In genomic region chr1:152085561-152085960, GRCm38 (mm10) we compare ENCODE assay signal across 10 mouse cellular contexts. TPM values are rescaled to one million over a fixed set of nuclear protein-coding genes. Genes with fewer than 3 reads are reported as not detected.
DNase-seq lines count a peak whose midpoint lies in the region; ATAC-seq and TF ChIP-seq lines count a peak whose summit lies in the region.
"Had no signal": no experiment of that assay in that cellular context is flagged by ENCODE, and none has a peak within 500 bp of the region (broad histone marks: within the 10 kb centered on the region; RNA-seq: fewer than 3 reads in every experiment).

No protein-coding gene starts in this region.

- TF ChIP-seq CTCF in midbrain, postnatal 0 days (IDR thresholded peaks at IDR 0.05) = no peak

- ATAC-seq in heart, embryonic 14.5 days (ENCODE audit: insufficient number of reproducible peaks, insufficient read depth, low FRiP score, low read depth) = no peak
- no peak for ATAC-seq in midbrain, embryonic 12.5 days (ENCODE audit: low FRiP score, low read depth)
- no peak for ATAC-seq in midbrain, postnatal 0 days (ENCODE audit: low FRiP score)
- no peak for ATAC-seq in hindbrain, embryonic 15.5 days (ENCODE audit: low FRiP score, low read depth)
- no peak for ATAC-seq in neural tube, embryonic 15.5 days (ENCODE audit: low FRiP score)

- no peaks in the 10 kb centered on the region for H3K27me3 ChIP-seq in heart, embryonic 14.5 days (ENCODE audit: control insufficient read depth, insufficient read depth, low read length)
- no peaks in the 10 kb centered on the region for H3K27me3 ChIP-seq in midbrain, embryonic 12.5 days
- no peaks in the 10 kb centered on the region for H3K27me3 ChIP-seq in midbrain, postnatal 0 days (ENCODE audit: insufficient read depth, low read length)
- H3K27me3 ChIP-seq in hindbrain, embryonic 15.5 days = no peaks in the 10 kb centered on the region
- H3K27me3 ChIP-seq in neural tube, embryonic 15.5 days (replicated peaks) = no peaks in the 10 kb centered on the region
- H3K27me3 ChIP-seq: CH12.LX had no signal

- 83% methylated on average over 5 of the region's 5 CpGs for WGBS in heart, embryonic 14.5 days
- WGBS in midbrain, embryonic 12.5 days = 79% methylated on average over 5 of the region's 5 CpGs
- 64% methylated on average over 5 of the region's 5 CpGs for WGBS in midbrain, postnatal 0 days
- 57% methylated on average over 5 of the region's 5 CpGs for WGBS in hindbrain, embryonic 15.5 days
- WGBS in neural tube, embryonic 15.5 days = 48% methylated on average over 5 of the region's 5 CpGs

- H3K27ac ChIP-seq in heart, embryonic 14.5 days (replicated peaks in 1 of 2; ENCODE audit: control insufficient read depth in 1 of 2, insufficient read depth in 1 of 2, low read depth in 2 of 2, low read length in 2 of 2) = no peak overlapping the region
- no peak overlapping the region for H3K27ac ChIP-seq in midbrain, embryonic 12.5 days (replicated peaks)
- H3K27ac ChIP-seq in midbrain, postnatal 0 days (ENCODE audit: low read depth, low read length) = no peak overlapping the region
- H3K27ac ChIP-seq in hindbrain, embryonic 15.5 days (replicated peaks) = no peak overlapping the region
- H3K27ac ChIP-seq in neural tube, embryonic 15.5 days (replicated peaks) = no peak overlapping the region

- no peak overlapping the region for H3K4me3 ChIP-seq in heart, embryonic 14.5 days (ENCODE audit: control insufficient read depth in 1 of 2, insufficient read depth in 1 of 2, low read depth in 1 of 2, low read length in 2 of 2)
- H3K4me3 ChIP-seq in midbrain, embryonic 12.5 days = no peak overlapping the region
- no peak overlapping the region for H3K4me3 ChIP-seq in midbrain, postnatal 0 days (ENCODE audit: low read depth, low read length)
- H3K4me3 ChIP-seq in hindbrain, embryonic 15.5 days = no peak overlapping the region
- no peak overlapping the region for H3K4me3 ChIP-seq in neural tube, embryonic 15.5 days (replicated peaks)
- H3K4me3 ChIP-seq: myocyte had no signal

- intact Hi-C loops in heart, postnatal 36 days (cut with DNase I) = loop anchor here (2.0 to 5.0 kb wide), 4 partner anchors 53 to 282 kb away; no protein-coding TSS in a partner anchor

- no peaks in the 10 kb centered on the region for H3K9me3 ChIP-seq in heart, embryonic 14.5 days (ENCODE audit: control insufficient read depth, low read length)
- H3K9me3 ChIP-seq in midbrain, embryonic 12.5 days = no peaks in the 10 kb centered on the region
- H3K9me3 ChIP-seq in midbrain, postnatal 0 days (ENCODE audit: low read length) = no peaks in the 10 kb centered on the region
- H3K9me3 ChIP-seq in hindbrain, embryonic 15.5 days = no peaks in the 10 kb centered on the region
- H3K9me3 ChIP-seq in neural tube, embryonic 15.5 days (replicated peaks) = no peaks in the 10 kb centered on the region

- H3K4me1 ChIP-seq in heart, embryonic 14.5 days (ENCODE audit: control insufficient read depth in 2 of 2, insufficient read depth in 2 of 2, low read length in 2 of 2) = peaks cover 20 to 47% of the 10 kb centered on the region in 2 experiments
- peaks cover 66% of the 10 kb centered on the region for H3K4me1 ChIP-seq in midbrain, embryonic 12.5 days
- H3K4me1 ChIP-seq in midbrain, postnatal 0 days (ENCODE audit: insufficient read depth, low read length) = peaks cover 26% of the 10 kb centered on the region
- H3K4me1 ChIP-seq in hindbrain, embryonic 15.5 days (replicated peaks) = peaks cover 55% of the 10 kb centered on the region
- H3K4me1 ChIP-seq in neural tube, embryonic 15.5 days = peaks cover 59% of the 10 kb centered on the region

- no peaks in the 10 kb centered on the region for H3K36me3 ChIP-seq in heart, embryonic 14.5 days (ENCODE audit: control insufficient read depth, insufficient read depth, low read length)
- H3K36me3 ChIP-seq in midbrain, embryonic 12.5 days = no peaks in the 10 kb centered on the region
- no peaks in the 10 kb centered on the region for H3K36me3 ChIP-seq in midbrain, postnatal 0 days (ENCODE audit: insufficient read depth, low read length)
- no peaks in the 10 kb centered on the region for H3K36me3 ChIP-seq in hindbrain, embryonic 15.5 days
- H3K36me3 ChIP-seq in neural tube, embryonic 15.5 days = no peaks in the 10 kb centered on the region

- peak overlapping the region; percentile 58 for H3K4me2 ChIP-seq in heart, embryonic 14.5 days (ENCODE audit: low read length)
- 0 out of 2 replicates have a peak overlapping the region, but pooled peaks have one; percentile 15 for H3K4me2 ChIP-seq in midbrain, embryonic 12.5 days (replicated peaks)
- H3K4me2 ChIP-seq in midbrain, postnatal 0 days (ENCODE audit: low read depth, low read length, poor library complexity, severe bottlenecking) = no peak overlapping the region
- H3K4me2 ChIP-seq in hindbrain, embryonic 15.5 days = peak overlapping the region; percentile 36
- peak overlapping the region; percentile 40 for H3K4me2 ChIP-seq in neural tube, embryonic 15.5 days

- no peak overlapping the region for H3K9ac ChIP-seq in heart, embryonic 14.5 days (ENCODE audit: low read length)
- no peak overlapping the region for H3K9ac ChIP-seq in midbrain, embryonic 12.5 days (replicated peaks)
- H3K9ac ChIP-seq in midbrain, postnatal 0 days (replicated peaks; ENCODE audit: low read length, poor library complexity, severe bottlenecking) = no peak overlapping the region
- no peak overlapping the region for H3K9ac ChIP-seq in hindbrain, embryonic 15.5 days
- no peak overlapping the region for H3K9ac ChIP-seq in neural tube, embryonic 15.5 days (replicated peaks)

- no peak for DNase-seq in heart, postnatal 36 days
- no peak for DNase-seq in midbrain, postnatal 0 days (ENCODE audit: low spot score)
- no peak for DNase-seq in T-cell, adult 2 months (ENCODE audit: low spot score)
- DNase-seq: thymus, postnatal 36 days had no signal

RNA-seq across cellular contexts. Expression of gene 1700025G04Rik, which starts 4.4 kb away (rescaled TPM):
- polyA plus RNA-seq in heart, embryonic 14.5 days (2014; fragmentation: Nextera tagmentation; extraction: Ambion mirVana) = 35.7 and 36.9 TPM in 2 replicates
- total RNA-seq in heart, postnatal 36 days (2021) = 10 to 100 TPM; 41.2 to 44.2 TPM
- 38.4 and 42.4 TPM in 2 replicates for polyA plus RNA-seq in midbrain, embryonic 12.5 days (2016; fragmentation: Nextera tagmentation; extraction: Ambion mirVana)
- total RNA-seq in midbrain, postnatal 0 days (2014; rRNA removed) = 24.0 and 34.2 TPM in 2 replicates
- 20.4 and 22.6 TPM in 2 replicates for polyA plus RNA-seq in midbrain, postnatal 0 days (2015; fragmentation: Nextera tagmentation; extraction: Ambion mirVana)
- 33.9 and 34.2 TPM in 2 replicates for polyA plus RNA-seq in hindbrain, embryonic 15.5 days (2015; fragmentation: Nextera tagmentation; extraction: Ambion mirVana)
- polyA plus RNA-seq in neural tube, embryonic 15.5 days (2015; fragmentation: Nextera tagmentation; extraction: Ambion mirVana) = 35.7 and 37.1 TPM in 2 replicates
